Mouse (Mus musculus): ENCODE measurements at regions not wholly inside any gene's neighbourhood (a gene's known extent, or its start where the extent isn't known, plus 50 kb on each side); places are given as distances from the start of the nearest gene placed in this dataset.

- no peak for DNase-seq
Observed at GRCm38 (mm10) chr14:9338220-9338619, 672.2 kb upstream of the 4930452B06Rik start.

DNA sequence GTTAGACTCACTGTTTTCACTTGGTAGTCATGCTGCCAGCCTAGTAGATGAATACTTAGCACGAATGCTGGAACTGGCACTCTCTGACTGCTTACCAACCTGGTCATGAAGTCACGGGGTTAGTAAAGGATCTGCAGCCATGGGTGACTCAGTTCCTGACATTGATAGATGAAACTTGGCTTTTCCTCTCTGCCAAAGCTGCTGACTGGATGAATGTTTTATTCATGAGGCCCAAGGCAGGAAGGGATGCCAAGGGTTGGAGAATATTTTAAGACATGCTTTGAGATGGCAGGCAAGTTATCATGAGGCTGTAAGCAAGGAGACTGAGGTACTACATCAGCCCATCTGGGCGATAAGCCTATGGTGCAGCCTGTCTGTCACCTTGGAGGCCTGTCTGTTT is 671.1 kb upstream of the 4930452B06Rik start:
- DNase-seq = peak; percentile 2

GRCm38 (mm10) chr14:9331593-9331992 is 665.6 kb upstream of the 4930452B06Rik start:
- DNase-seq = no peak

- DNase-seq = no peak
Observed at GRCm38 (mm10) chr14:9330767-9331166, 664.7 kb upstream of the 4930452B06Rik start.

DNA sequence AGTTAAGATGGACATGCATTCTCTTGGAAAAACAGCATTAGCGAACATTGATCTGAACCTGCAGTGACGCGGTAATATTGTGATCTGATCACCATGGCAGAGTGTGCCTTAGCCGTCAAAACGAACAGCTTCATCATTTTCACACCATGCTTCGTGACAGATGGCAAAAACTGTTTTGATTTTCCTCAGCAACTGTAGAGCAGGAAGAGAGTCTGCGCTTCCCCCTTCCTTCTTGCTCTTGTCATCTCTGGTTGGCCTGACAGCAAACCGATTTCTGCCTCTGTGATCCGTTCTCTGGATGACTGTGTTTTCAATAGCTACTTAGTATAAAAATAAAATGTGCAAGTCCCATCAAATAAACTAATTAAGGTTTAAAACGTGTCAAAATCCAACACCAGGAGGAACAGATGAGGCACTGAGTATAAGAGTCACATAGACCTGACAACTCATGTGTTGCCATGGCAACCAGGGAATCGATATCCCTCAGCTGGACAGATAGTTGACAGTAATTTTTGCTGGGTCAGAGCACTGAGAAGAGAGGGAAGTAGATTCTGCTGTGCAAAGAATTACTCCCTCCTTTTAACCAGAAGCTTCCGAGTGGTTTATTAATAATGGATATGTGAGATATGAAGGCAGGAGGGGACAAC is 663.9 kb upstream of the 4930452B06Rik start:
- no peak for DNase-seq

- no peak for DNase-seq
Observed at GRCm38 (mm10) chr14:9327344-9327743, 661.3 kb upstream of the 4930452B06Rik start.

DNA sequence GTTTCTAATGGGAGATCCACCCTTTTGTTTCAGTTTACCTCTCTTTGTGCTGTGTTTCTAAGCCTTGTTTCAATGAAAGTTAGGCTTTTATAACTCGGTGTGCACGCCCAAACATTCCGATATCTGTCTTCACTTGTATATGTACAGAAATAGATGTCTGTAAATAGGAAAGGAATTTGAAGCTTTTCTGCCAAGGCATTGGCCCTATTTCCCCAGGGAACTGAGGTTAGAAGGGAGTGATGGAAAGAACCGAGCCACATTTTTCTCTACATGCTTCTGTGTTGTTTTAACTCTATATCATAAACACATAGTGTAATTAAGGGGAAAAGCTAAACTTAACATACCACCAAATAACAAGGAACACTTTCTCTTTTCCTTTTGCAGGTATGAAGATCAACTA is 653.8 kb upstream of the 4930452B06Rik start:
- no peak for DNase-seq

DNA sequence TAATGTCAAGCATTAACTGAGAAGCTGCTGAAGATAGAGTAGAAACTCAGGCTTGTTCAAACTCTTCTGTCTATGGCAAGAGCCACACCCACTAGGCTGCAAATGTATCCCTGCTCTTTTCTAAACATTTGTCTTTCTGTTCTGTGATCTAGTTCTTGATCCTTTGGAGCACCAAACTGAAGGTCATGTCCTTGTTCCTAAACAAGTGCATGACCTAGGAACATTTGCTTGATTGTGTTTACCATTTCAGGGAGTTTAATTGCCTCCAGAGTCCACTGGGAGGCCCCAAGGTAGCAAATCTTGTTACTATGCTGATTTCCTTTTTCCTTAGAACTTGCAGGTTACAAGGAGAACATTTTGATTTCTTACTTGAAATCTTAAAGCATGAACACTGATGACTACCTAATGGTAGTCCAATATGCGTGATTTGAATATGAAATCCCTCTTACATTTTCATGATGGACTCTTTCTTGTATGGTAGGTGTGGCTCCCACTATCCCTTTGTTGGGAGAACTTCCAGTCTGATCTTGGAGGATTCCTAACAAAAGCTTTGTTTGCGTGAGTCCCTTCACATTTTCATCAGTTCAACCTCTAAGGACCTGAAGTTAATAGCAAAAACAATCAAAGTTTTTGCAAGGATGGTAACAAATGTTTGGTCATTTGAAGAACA is 652.9 kb upstream of the 4930452B06Rik start:
- no peak for DNase-seq

- DNase-seq = no peak
Observed at GRCm38 (mm10) chr14:9315224-9315623, 649.2 kb upstream of the 4930452B06Rik start.

DNA sequence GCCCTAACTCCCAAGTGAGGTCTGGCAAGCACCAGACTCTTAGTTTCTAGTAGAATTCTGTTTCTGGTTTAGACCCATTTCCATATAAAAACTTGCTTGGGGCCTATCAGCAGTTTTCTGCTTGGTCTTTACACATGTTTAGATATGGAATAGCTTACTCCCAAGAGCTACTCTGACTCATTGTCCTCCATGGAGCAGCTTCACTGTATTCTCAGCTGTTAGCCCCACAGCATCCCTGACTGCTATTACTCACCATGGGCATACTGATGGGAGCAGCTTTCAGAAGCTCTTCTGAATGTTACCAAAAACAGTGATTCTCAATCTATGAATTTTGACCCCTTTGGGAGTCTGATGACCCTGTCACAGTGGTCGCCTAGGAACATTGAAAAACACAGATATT is 630.1 kb upstream of the 4930452B06Rik start:
- no peak for DNase-seq

GRCm38 (mm10) chr14:9294555-9294954 is 628.5 kb upstream of the 4930452B06Rik start:
- DNase-seq = no peak

DNA sequence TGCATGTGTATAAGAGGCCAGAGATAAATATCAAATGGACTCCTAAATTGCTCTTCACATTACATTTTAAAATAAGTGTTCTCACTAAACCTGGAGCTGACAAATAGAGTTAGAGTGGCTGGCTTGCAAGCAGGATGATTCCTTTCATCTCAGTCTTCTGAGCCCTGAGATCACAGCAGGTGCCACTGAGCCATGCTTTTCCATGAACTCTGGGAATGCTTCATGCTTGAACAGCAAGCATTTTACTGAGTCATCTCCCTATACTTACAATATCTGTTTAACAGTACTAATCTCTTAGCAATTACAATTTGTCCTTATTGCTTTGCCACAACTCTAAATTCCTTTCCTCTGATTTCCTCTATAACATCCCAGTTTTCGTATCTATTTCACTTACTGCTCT is 622.1 kb upstream of the 4930452B06Rik start:
- no peak for DNase-seq

GRCm38 (mm10) chr14:9285606-9286002 is 619.6 kb upstream of the 4930452B06Rik start:
- no peak for DNase-seq

GRCm38 (mm10) chr14:9284976-9285605 is 619.1 kb upstream of the 4930452B06Rik start:
- DNase-seq = no peak

DNA sequence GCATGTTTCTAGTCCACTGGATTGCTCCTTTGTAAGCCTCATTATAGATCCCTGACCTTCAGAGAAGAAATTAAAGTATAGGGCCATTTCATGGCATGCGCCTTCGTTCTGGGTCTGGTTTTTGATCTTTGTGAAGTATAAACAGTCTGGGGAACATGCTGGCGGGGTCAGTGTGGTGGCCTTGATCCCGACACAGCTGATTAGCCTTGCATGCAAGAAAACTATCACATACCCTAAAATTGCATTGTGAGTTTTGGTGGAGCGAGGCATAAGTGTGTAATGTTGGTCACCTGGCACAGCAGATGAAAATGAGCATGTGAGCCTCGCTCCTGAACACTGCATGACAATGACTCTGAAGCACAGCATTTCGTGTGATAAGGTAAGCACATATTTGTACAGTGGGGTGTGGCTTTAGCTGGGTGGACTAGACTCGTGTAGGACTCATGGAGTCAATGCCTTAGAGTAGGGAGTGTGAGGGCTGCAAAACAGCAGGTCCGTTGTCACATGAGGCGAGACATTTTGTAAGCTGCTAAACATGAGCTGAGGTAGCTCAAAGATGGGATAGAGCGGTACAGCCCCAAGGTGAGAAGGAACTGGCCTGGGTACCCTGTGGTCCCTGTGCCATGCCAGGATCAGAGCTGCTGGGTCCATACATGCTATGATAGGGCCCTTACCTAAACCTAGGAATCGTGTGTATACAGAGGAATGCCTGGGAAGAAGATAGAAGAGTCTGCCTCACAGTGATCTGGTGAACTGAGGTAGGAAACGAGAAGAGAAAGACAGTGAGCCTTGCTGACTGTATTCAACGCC is 601.4 kb upstream of the 4930452B06Rik start:
- no peak for DNase-seq

- no peak for DNase-seq
Observed at GRCm38 (mm10) chr14:9252017-9252416, 586.0 kb upstream of the 4930452B06Rik start.

- no peak for DNase-seq
Observed at GRCm38 (mm10) chr14:9245266-9245665, 579.2 kb upstream of the 4930452B06Rik start.

DNA sequence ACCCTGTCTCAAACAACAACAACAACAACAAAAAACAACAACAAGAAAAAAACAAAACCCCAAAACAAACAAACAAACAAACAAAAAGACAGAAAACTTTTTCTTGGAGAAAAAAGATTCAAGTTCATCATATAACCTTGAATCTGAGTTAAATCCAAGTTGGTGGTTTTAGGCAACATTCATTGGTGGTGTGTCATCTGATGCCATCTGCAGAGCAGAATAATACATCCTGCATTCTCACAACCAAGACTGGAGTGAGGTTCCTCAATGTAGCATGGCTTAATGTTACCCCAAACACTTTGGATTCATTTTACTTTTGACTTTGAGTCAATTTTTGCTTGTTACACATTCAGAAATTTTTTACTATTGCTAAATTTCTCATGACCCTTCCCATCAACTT is 577.3 kb upstream of the 4930452B06Rik start:
- no peak for DNase-seq

DNA sequence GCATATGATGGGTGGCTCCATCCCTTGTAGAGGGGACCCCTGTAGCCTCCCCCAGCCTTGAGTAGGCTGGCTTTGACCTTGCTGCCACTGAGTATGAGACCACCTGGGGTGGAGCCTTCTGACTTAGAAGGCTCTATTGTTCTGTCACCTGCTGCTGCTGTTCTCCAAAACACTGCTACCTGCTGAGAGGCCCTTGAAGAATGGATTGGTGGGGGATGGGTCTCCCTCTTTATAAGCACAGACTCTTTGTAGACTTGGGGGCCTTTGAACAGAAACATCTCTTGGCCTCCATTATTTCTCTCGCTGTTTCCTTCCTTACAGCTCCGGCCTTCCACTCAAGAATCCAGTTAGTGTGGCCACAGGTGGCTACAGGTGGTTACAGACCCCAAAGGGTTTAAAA is 576.1 kb upstream of the 4930452B06Rik start:
- DNase-seq = no peak

DNA sequence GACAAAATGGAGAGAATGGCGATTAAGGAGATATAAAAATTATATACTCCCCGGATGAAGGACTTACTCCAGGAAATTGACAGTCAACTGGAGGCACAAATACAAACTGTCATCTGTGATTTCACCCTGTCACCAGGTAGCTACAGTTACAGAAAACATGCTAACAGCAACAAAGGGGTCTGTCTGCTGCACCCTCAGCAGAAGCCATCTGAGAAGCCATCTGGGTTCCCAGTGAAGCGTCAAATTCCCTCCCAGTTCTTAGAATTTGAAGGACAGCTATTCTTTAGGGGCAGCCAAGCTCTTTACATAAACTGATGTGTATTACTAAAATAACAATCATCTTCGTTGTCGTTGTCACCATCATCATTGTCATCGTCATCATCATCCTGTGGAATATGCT is 561.6 kb upstream of the 4930452B06Rik start:
- no peak for DNase-seq

DNA sequence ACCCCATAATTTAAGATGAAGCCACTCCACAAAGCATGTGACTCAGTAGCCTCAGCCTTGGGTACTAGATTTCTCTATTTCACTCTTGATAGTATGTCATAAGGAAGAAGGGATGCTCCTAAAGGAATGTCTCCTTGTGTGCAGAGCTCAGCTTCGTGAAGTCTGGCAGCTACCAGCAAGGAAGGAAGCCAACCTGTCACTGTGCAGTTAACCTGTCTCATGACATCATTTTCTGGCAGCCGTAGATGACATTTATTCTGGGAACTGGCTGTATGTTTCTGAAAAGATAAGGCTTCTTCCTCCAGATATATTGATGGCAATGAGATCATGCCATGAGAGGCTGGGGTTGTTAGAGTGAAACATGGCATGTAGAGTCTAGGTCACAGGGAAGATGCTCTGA is 534.2 kb upstream of the 4930452B06Rik start:
- DNase-seq = no peak

DNA sequence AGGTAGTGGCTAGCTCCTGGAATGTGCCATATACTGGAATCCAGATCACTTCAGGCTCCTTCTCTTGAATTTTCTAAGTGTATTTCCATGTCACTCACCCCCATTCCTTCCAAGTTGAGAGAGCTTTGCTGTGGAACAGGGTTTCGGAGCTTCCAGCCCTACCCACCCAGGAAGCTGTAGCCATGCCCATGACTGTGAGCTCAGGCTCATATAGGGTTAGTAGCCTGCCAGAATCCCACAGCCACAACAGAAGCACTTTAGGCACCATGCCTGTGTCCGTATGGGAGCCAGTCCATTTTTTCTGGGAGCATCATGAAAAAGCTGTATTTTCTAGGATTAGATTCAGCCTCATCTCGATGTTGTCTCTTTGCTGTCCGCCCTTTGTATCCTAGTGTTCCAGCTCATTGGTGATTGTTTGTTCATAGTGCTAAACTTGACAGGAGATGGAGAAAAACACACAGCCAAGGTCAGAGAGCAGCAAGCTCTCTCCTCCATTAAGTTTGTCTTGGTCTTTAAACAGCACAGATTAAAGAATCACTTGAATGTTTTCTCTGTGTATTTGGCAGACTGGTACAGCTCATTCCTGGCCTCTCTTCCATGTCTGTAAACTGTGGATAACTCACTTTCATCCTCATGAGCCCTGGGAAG is 526.2 kb upstream of the 4930452B06Rik start:
- no peak for DNase-seq

DNA sequence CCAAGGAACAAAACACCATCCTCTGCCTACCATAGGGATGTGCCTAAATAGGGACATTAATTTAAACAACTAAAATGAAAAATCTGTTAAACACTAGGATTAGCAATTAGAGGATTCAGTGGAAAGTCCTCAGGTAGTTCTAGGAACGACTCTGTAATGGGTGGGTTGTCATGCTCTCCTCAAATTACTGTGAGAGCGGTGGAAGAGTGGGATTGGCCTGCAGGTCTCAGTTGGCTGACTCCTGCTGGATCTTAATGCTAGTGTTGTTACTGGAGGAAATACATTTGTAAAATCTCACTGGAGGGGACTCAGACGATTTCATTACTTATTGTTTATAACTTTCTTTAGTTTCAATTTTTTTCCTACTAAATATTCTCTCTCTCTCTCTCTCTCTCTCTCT is 525.6 kb upstream of the 4930452B06Rik start:
- DNase-seq = no peak

Measured in lung, postnatal 36 days (tissue).